In genomic region chr12:117404157-117404752, GRCm38 (mm10) we compare ENCODE assay signal across 10 mouse cellular contexts.
A peak's percentile ranks its signal among the peaks of the same experiment; 100 is the strongest.
DNase-seq lines count a peak whose midpoint lies in the region; ATAC-seq lines count a peak whose summit lies in the region.
"Had no signal": no experiment of that assay in that cellular context is flagged by ENCODE, and none has a peak within 500 bp of the region (broad histone marks: within the 10 kb centered on the region; RNA-seq: fewer than 3 reads in every experiment).

No protein-coding gene starts in this region.

- H3K27me3 ChIP-seq in forebrain, embryonic 11.5 days (ENCODE audit: control insufficient read depth, insufficient read depth, low read length) = no peaks in the 10 kb centered on the region
- no peaks in the 10 kb centered on the region for H3K27me3 ChIP-seq in forebrain, embryonic 12.5 days
- no peaks in the 10 kb centered on the region; the same call in 1 of the 2 replicates for H3K27me3 ChIP-seq in midbrain, embryonic 13.5 days
- H3K27me3 ChIP-seq in midbrain, embryonic 16.5 days (ENCODE audit: control insufficient read depth, insufficient read depth, low read depth, low read length) = no peaks in the 10 kb centered on the region

- H3K4me3 ChIP-seq in forebrain, embryonic 11.5 days (ENCODE audit: low read depth, low read length) = no peak overlapping the region
- no peak overlapping the region for H3K4me3 ChIP-seq in forebrain, embryonic 12.5 days (replicated peaks)
- H3K4me3 ChIP-seq in midbrain, embryonic 13.5 days (replicated peaks) = no peak overlapping the region
- H3K4me3 ChIP-seq in midbrain, embryonic 16.5 days (ENCODE audit: low read depth, low read length) = no peak overlapping the region

- no peak overlapping the region for H3K4me2 ChIP-seq in forebrain, embryonic 11.5 days (ENCODE audit: low read depth, low read length, severe bottlenecking)
- no peak overlapping the region for H3K4me2 ChIP-seq in forebrain, embryonic 12.5 days
- no peak overlapping the region for H3K4me2 ChIP-seq in midbrain, embryonic 13.5 days (replicated peaks)
- H3K4me2 ChIP-seq in midbrain, embryonic 16.5 days (ENCODE audit: low read length) = no peak overlapping the region

- ATAC-seq in forebrain, embryonic 11.5 days (replicated peaks; ENCODE audit: low FRiP score) = no peak
- ATAC-seq in forebrain, embryonic 12.5 days (ENCODE audit: low FRiP score) = no peak
- ATAC-seq in midbrain, embryonic 13.5 days = 0 out of 2 replicates have a peak, but pooled peaks have one; percentile 34
- ATAC-seq in midbrain, embryonic 16.5 days = no peak
- peak; percentile 45 for ATAC-seq in megakaryocyte progenitor cell, adult 5-6 weeks (replicated peaks; ENCODE audit: poor library complexity)

- H3K27ac ChIP-seq in forebrain, embryonic 11.5 days (ENCODE audit: low read depth, low read length) = no peak overlapping the region
- H3K27ac ChIP-seq in forebrain, embryonic 12.5 days = no peak overlapping the region
- H3K27ac ChIP-seq in midbrain, embryonic 13.5 days = no peak overlapping the region
- H3K27ac ChIP-seq in midbrain, embryonic 16.5 days (ENCODE audit: low read length) = no peak overlapping the region
- H3K27ac ChIP-seq: liver, embryonic 14.5 days had no signal

- no peaks in the 10 kb centered on the region for H3K36me3 ChIP-seq in forebrain, embryonic 11.5 days (ENCODE audit: control insufficient read depth, insufficient read depth, low read length)
- H3K36me3 ChIP-seq in forebrain, embryonic 12.5 days (replicated peaks) = no peaks in the 10 kb centered on the region
- H3K36me3 ChIP-seq in midbrain, embryonic 13.5 days = no peaks in the 10 kb centered on the region
- no peaks in the 10 kb centered on the region for H3K36me3 ChIP-seq in midbrain, embryonic 16.5 days (ENCODE audit: control insufficient read depth, insufficient read depth, low read length)
- H3K36me3 ChIP-seq: G1E had no signal

- peak; percentile 35 for DNase-seq in forebrain, embryonic 11.5 days (ENCODE audit: low spot score)
- peak; percentile 18 for DNase-seq in kidney, adult 18-20 months
- no peak for DNase-seq in urinary bladder, postnatal 10 days (ENCODE audit: low spot score)
- no peak for DNase-seq in left cerebral cortex, adult 8-10 months (ENCODE audit: low spot score in 2 of 2)

- WGBS in forebrain, embryonic 11.5 days = 67% methylated on average over 5 of the region's 5 CpGs
- 59% methylated on average over 5 of the region's 5 CpGs for WGBS in forebrain, embryonic 12.5 days
- 72% methylated on average over 5 of the region's 5 CpGs for WGBS in midbrain, embryonic 13.5 days
- 71% methylated on average over 5 of the region's 5 CpGs for WGBS in midbrain, embryonic 16.5 days

- no peak overlapping the region for H3K9ac ChIP-seq in forebrain, embryonic 11.5 days (ENCODE audit: low read length)
- H3K9ac ChIP-seq in forebrain, embryonic 12.5 days = no peak overlapping the region
- H3K9ac ChIP-seq in midbrain, embryonic 13.5 days (replicated peaks) = no peak overlapping the region
- no peak overlapping the region for H3K9ac ChIP-seq in midbrain, embryonic 16.5 days (ENCODE audit: low read depth, low read length)
- H3K9ac ChIP-seq: liver, embryonic 14.5 days had no signal

- H3K9me3 ChIP-seq in forebrain, embryonic 11.5 days (ENCODE audit: control insufficient read depth, low read length) = no peaks in the 10 kb centered on the region
- H3K9me3 ChIP-seq in forebrain, embryonic 12.5 days = no peaks in the 10 kb centered on the region
- H3K9me3 ChIP-seq in midbrain, embryonic 13.5 days = no peaks in the 10 kb centered on the region
- no peaks in the 10 kb centered on the region for H3K9me3 ChIP-seq in midbrain, embryonic 16.5 days (replicated peaks; ENCODE audit: control insufficient read depth, low read length, poor library complexity, severe bottlenecking)

- H3K4me1 ChIP-seq in forebrain, embryonic 11.5 days (replicated peaks; ENCODE audit: control insufficient read depth, insufficient read depth, low read length) = no peaks in the 10 kb centered on the region
- H3K4me1 ChIP-seq in forebrain, embryonic 12.5 days = no peaks in the 10 kb centered on the region
- H3K4me1 ChIP-seq in midbrain, embryonic 13.5 days (replicated peaks) = no peaks in the 10 kb centered on the region; the same call in 1 of the 2 replicates
- H3K4me1 ChIP-seq in midbrain, embryonic 16.5 days (ENCODE audit: control insufficient read depth, insufficient read depth, low read length) = peaks cover 5% of the 10 kb centered on the region; the same call in 1 of the 2 replicates

Comparison
In these comparisons a context has a peak if more than half of its experiments do, and no peak if none do; other contexts are left out.
1. ATAC-seq: peak in midbrain, embryonic 13.5 days (single experiment) and megakaryocyte progenitor cell, adult 5-6 weeks (single experiment); none in forebrain, embryonic 11.5 days (single experiment), forebrain, embryonic 12.5 days (single experiment) and midbrain, embryonic 16.5 days (single experiment).
2. DNase-seq: peak in forebrain, embryonic 11.5 days (single experiment) and kidney, adult 18-20 months (single experiment); none in urinary bladder, postnatal 10 days (single experiment) and left cerebral cortex, adult 8-10 months (0 of 2).